Mouse (Mus musculus) frontal cortex, adult 2 months (tissue): Measurements from ENCODE around the gene Trappc1. TPM values are rescaled to one million over a fixed set of nuclear protein-coding genes. Genes with fewer than 3 reads are reported as not detected.

ENCODE experiments used
- DNase-seq, 2 experiments: peaks; one replicate each; pipeline ENCODE4 v3.0.0; 2022; ENCODE audit warnings: low spot score in 1 of 2; ENCODE audit errors: extremely low spot score in 1 of 2
- polyA plus RNA-seq: library from polyadenylated mRNA; depleted of rRNA; stranded (reverse); fragments of >200 nt; gene quantifications from 2 replicates; pipeline ENCODE4 v1.2.3, GENCODE M21; 2012; rRNA removed

The Trappc1 gene
- polyA plus RNA-seq, 1 experiment: 73.4 TPM

DNA sequence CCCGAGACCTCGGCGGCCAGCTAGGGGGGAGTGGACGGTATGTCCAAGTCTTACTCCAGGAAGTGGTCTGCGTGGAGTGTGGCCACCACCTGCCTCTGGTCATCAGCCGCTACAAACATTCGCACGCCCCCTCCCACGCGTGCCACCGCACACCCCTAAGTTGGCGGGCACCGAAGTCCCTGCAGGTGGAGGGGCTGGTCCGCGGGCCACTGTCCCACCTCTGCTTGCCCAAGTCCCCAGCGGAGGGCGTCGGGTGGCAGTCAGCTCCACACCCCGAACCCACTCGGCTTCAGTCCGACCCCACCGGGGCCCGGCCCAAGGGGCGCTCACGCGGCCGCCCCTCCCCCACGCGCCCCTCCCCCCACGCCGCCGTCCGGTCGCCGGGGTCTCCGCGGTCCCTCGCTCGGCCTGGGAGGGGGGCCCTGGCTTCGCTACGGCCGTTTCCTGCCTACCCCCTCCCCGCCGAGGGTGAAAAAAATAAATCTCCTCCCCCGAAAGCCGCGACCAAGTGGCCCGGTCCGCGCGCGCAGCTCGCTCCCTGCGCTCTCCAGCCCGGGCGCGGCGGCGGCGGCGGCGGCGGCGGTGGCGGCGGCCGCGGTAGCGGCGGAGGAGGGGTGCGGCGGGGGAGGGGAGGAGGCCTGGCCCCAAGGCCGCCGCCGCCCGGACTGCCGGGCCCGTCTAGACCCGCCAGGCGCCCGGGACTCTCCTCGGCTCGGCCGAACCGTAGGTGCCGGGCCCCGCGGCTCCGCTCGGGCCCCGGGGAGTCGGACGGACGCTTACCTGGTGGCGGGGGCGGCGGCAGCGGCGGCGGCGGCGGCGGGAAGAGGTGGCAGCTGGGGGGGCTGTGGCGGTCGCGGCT lies 44.8 kb downstream of the Trappc1 start:
- peak in 1 of 2 experiments; percentile 20 for DNase-seq

DNA sequence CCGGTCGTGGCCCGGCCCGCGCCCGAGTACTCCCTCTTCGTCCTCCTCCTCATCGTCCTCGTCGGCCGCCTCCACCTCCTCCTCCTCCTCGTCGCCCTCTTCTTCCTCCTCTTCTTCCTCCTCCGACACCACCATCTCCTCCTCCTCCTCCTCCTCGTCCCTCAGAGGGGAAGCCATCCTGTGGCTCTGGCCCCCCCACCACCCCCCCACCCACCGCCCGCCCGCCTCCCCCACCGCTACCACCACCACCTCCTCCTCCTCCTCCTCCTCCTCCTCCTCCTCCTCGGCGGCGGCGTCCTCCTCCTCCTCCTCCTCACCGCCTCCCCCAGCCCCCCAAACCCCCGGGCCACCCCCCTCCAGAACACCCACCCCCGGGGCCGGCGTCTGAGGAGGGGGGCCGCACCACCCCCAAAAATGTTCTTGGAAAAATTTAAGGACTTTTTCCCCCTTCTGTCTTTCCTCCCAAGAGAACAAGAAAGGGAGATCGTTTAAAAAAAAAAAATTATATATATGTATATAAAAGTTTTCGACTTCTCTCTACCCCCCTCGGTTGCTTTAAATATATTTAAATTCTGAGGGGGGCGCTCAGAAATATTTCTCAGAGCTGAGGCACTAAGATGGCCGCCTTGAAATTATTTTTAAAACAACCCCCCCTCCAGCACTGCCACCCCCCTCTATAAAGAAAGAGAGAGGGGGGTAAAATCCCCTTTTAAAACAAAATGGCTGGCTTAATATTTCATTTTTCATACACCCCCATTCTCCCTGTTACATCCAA lies 45.6 kb downstream of the Trappc1 start, which contains the start of gene Chd3:
Chd3 (minus strand) TSS at position 192 of the 775 bp plus-strand sequence.
- no peak for DNase-seq

DNA sequence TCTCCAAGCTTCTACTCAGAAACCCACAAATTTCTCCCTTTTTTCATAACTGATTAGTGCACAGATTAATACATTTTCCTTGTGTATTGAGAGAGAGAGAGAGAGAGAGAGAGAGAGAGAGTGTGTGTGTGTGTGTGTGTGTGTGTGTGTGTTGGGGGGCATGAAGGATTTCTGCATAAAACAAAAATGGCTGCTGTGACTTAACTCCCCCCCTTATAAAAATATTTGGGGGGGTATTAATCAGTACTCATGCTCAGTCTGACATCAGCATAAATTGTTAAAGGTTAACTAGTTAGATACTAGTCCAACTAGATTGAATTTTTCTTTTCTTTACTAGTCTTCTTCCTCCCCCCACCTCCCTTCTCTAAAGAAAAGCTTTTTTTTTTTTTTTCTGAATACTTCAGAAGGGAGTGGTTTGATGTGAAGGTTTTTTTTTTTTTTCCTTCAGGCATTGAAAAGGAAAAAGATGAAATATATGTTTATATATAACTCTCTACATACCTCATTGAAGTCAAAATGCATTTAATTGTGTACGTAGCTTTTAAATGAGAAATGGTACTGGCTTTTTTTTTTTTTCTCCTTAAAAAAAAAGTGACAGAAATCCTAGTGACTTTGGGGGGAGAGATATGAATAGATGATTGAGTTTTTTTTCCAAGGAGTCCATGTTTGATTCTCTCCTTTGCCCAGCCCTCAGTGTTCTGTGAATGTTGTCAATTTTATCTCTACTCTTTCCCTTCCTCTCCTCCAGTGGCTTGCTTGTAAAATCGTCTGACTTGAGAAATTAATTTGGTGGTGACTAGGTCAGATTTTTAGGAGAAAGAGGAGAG lies 46.4 kb downstream of the Trappc1 start:
- no peak for DNase-seq

DNA sequence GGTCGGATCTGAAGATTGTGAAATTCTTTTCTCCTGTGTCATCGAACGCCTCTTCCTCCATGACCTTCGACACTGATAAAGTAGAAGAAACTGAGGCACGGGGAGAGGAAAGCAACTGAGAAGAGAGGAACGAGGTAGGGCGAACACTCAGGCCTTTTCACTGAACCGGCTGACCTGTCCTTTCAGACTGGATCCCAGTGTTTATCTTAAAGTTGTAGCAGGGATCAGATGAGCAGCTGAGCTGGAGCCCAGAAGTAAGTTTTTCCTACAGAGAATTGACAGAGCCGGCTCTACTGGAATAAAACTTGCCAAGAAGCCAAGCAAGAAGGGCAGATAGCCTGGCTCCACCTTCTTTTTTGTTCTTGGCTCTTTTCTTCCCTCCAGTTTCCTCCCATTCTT lies 47.0 kb downstream of the Trappc1 start:
- no peak for DNase-seq

DNA sequence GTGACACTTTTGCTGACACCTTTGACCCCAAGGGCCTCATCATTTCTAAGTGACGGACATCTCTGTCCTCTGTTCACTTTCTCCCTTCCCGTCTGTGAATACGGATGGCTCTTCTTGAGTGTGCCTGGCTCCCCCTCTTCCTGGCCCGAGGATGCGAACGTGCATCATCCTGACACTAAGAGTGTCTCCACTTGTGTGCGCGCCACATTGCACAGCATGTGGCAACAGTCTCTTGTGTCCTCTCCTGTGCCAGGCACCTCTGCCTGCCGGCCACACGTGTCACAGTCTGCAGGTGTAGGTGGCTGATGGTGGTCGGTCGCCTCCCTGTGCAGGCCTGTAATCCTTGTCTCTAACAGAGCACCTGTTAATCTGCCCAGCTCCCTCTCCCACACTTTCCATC lies 47.8 kb downstream of the Trappc1 start:
- peak in 1 of 2 experiments; percentile 12 for DNase-seq

DNA sequence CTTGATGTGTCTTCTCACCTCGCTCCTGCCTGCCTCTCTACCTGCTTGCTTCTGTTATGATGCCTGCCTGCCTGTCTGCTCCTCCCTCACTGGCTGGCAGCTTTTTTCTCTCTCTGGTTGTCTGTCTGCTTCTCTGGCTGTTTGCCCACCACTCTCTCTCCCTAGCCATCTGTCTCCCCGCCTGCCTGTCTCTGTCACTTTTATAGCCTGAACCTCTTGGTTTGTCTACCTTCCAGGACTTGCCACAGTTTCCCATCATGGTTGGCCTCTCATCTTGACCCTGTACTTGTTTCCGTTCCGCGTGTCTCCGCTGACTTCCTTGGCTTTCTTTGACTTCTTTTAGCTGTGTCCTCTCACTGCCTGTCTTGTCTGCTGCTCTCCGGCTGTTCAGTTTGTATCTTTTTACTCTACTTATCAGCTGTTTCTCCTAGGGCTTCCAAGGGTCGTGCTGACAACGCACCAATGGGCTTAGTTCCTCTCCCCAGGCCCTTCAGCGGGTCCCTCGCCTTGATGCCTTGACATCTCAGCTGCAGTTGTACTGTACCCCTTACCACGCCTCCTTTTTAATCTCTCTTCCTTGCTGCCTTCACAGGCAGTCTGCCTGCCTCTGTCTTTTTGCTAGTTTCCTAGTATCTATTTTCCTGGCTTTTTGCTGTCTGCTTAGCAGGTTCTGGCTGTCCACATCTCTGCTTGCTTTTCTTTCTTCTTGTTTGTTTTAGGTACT lies 48.4 kb downstream of the Trappc1 start:
- DNase-seq: peak in 1 of 2 experiments; percentile 79

DNA sequence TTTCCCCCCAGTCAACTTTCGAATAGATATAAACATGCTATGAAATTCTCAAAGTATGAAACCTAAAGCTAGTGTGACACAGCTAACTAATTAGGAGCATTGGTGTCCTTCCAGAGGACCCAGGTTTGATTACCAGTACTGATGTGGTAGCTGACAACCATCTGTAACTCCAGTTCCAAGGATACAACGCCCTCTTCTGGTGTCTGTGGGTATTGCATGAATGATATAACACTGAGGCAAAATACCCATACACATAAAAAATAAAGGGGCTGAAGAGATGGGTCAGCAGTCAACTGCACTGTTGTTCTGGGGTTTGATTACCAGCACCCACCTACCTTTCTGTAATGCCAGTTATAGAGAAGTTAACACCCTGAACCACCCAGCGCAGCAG lies 49.0 kb downstream of the Trappc1 start:
- peak in 1 of 2 experiments; percentile 41 for DNase-seq

DNA sequence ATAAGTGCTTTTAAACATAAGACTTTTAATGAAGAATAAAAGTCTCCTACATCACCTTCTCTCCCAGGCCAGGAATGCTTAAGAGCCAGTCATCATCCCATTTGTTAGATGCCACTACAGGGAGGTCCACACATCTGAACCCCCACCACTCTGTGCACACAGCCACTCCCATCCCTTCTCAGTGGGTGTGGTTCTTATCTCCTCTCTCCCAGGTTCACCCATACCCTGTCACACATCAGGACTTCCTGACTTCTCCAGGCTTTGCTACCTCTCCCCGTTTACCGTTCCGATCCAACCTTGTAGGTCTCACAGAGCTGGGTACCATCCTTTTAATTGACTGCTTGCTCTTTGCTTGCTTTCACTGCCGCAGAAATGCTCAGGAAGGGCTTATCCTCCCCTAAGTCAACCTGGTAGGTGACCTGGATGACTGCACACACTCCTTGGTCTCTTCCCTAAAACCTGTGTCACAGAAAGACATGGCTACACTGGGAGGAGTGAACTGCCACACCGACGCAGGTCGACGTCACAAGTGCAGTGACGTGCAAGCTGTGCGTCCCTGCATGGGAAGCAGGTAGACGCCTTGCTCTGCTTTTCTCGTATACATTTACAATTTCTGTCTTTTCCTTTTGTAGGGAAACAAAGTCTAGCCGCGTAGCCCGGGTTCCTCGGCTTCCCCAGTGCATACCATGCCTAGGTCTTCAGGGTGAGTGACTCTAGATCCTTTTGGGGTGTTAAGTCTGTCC lies 49.6 kb downstream of the Trappc1 start:
- no peak for DNase-seq

Other genes starting within 250 kb of the Trappc1 start
- 1,200 and 1,339 TPM in 2 replicates for gene Vamp2, start 235.5 kb upstream of the Trappc1 start, polyA plus RNA-seq
- 42.7 and 55.8 TPM in 2 replicates for gene Per1, start 228.8 kb upstream of the Trappc1 start, polyA plus RNA-seq
- 0.78 and 0.86 TPM in 2 replicates for gene Hes7, start 203.6 kb upstream of the Trappc1 start, polyA plus RNA-seq
- gene 9130213A22Rik, start 201.4 kb upstream of the Trappc1 start, polyA plus RNA-seq: 1.8 and 1.9 TPM in 2 replicates
- 5.1 and 8.0 TPM in 2 replicates for gene Aloxe3, start 198.1 kb upstream of the Trappc1 start, polyA plus RNA-seq
- 2.0 TPM in 2 replicates for gene Alox12b, start 167.0 kb upstream of the Trappc1 start, polyA plus RNA-seq
- 1.6 and 1.8 TPM in 2 replicates for gene Alox8, start 126.1 kb upstream of the Trappc1 start, polyA plus RNA-seq
- gene Gucy2e, start 86.9 kb upstream of the Trappc1 start, polyA plus RNA-seq: 0.92 and 1.00 TPM in 2 replicates
- 27.8 and 31.3 TPM in 2 replicates for gene Cntrob, start 205 bp upstream of the Trappc1 start, polyA plus RNA-seq
- 105 and 109 TPM in 2 replicates for gene Kcnab3, start 2.3 kb downstream of the Trappc1 start, polyA plus RNA-seq
- gene Rnf227, start 16.5 kb downstream of the Trappc1 start, polyA plus RNA-seq: 130 and 138 TPM in 2 replicates
- 374 and 399 TPM in 2 replicates for gene Chd3, start 45.4 kb downstream of the Trappc1 start, polyA plus RNA-seq
- 179 and 182 TPM in 2 replicates for gene Naa38, start 71.5 kb downstream of the Trappc1 start, polyA plus RNA-seq
- 34.2 and 35.7 TPM in 2 replicates for gene Cyb5d1, start 71.7 kb downstream of the Trappc1 start, polyA plus RNA-seq
- 4.1 and 4.6 TPM in 2 replicates for gene Tmem88, start 74.3 kb downstream of the Trappc1 start, polyA plus RNA-seq
- 12.3 and 12.7 TPM in 2 replicates for gene Kdm6b, start 89.7 kb downstream of the Trappc1 start, polyA plus RNA-seq
- gene Dnah2, start 225.1 kb downstream of the Trappc1 start, polyA plus RNA-seq: 2.7 and 4.6 TPM in 2 replicates
- gene Efnb3, start 236.2 kb downstream of the Trappc1 start, polyA plus RNA-seq: 78.4 and 80.4 TPM in 2 replicates